Mouse (Mus musculus) embryo, embryonic 11 days (tissue): ENCODE results near the gene Sh3bp5l.

Experiments used
- DNase-seq: peaks from one replicate; pipeline ENCODE4 v3.0.0-alpha.2; 2015

The Sh3bp5l gene

GRCm38 (mm10) chr11:58378763-58379278, 48.3 kb downstream of the Sh3bp5l start, which contains the start of gene Lypd8:
Lypd8 (plus strand) TSS chr11:58379043.
- no peak for DNase-seq

- no peak for DNase-seq
Measured at GRCm38 (mm10) chr11:58379516-58379915, 49.0 kb downstream of the Sh3bp5l start.

GRCm38 (mm10) chr11:58382471-58382870, 51.9 kb downstream of the Sh3bp5l start:
- DNase-seq: no peak
